Mouse (Mus musculus) hindbrain, embryonic 10.5 days (tissue): ENCODE results near the gene Fgf8. TPM values are rescaled to one million over a fixed set of nuclear protein-coding genes. Genes with fewer than 3 reads are reported as not detected.
A peak's percentile ranks its signal among the peaks of the same experiment; 100 is the strongest.

Source experiments
- DNase-seq: peaks from one replicate; pipeline ENCODE4 v3.0.0-alpha.2; 2017; ENCODE audit warnings: low spot score
- H3K27ac ChIP-seq: fragments of 300-500 bp; sonication (generic); 2 replicates; pipeline ENCODE4 v1.5.1; 2016; ENCODE audit warnings: mild to moderate bottlenecking, moderate library complexity
- H3K27me3 ChIP-seq: fragments of 300-500 bp; sonication (generic); 2 replicates; pipeline ENCODE4 v1.6.1; 2016; ENCODE audit warnings: mild to moderate bottlenecking; ENCODE audit not compliant: poor library complexity, insufficient read depth, severe bottlenecking
- H3K36me3 ChIP-seq: fragments of 300-500 bp; sonication (generic); 2 replicates; pipeline ENCODE4 v1.6.1; 2016; ENCODE audit warnings: mild to moderate bottlenecking, moderate library complexity
- H3K4me1 ChIP-seq: fragments of 300-500 bp; sonication (generic); replicated peaks from 2 replicates; pipeline ENCODE4 v1.6.1; 2016; ENCODE audit warnings: mild to moderate bottlenecking
- H3K4me3 ChIP-seq: fragments of 300-500 bp; sonication (generic); 2 replicates; pipeline ENCODE4 v1.5.1; 2016; ENCODE audit warnings: mild to moderate bottlenecking, moderate library complexity
- H3K9me3 ChIP-seq: fragments of 300-500 bp; sonication (generic); 2 replicates; pipeline ENCODE4 v1.6.1; 2016; ENCODE audit warnings: mild to moderate bottlenecking, moderate library complexity
- WGBS: fragments of 180-500 bp; shearing (Covaris S2); methylation state at CpG from one replicate; pipeline ENCODE4 v1.1.7; 2016; 5-methylcytosine and 5-hydroxymethylcytosine counted together
- polyA plus RNA-seq: library from polyadenylated mRNA; unstranded; fragments of >200 nt; fragmentation: Nextera tagmentation; extraction: Ambion mirVana; gene quantifications from 2 replicates; pipeline ENCODE4 v1.2.1, GENCODE M21; 2016

Fgf8 gene
- polyA plus RNA-seq, 1 experiment from 2014 or later, result 3.4 TPM

DNA sequence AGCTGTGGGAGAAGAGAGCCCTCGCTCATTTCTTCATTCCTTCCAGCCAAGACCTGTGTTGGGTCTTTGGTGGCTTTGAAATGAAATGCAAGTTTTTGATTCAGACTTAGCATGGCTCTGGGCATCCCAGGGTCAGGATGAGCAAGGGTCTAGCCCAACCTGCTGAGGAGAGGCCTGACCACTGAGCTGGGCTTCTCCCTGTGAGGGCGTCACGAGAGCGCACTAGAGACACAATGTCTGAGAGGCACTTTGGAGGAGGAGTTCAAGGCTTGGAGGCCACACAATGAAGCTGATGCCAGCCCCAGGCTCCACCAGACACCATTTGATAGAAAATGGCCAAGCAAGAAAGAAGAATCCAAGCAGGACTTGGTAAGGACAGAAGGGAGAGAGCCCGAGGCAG, 8.5 kb downstream of the Fgf8 start:
- Histone ChIP-seq H3K36me3 (no peaks in the 10 kb centered on the region), H3K9me3 (no peaks in the 10 kb centered on the region), H3K4me3 (no peak overlapping the region), H3K27me3 (peaks cover 100% of the 10 kb centered on the region), H3K27ac (no peak overlapping the region), H3K4me1 (peaks cover 42% of the 10 kb centered on the region)
- DNase-seq, result no peak
- WGBS, result 60% methylated on average over 5 of the region's 5 CpGs

DNA sequence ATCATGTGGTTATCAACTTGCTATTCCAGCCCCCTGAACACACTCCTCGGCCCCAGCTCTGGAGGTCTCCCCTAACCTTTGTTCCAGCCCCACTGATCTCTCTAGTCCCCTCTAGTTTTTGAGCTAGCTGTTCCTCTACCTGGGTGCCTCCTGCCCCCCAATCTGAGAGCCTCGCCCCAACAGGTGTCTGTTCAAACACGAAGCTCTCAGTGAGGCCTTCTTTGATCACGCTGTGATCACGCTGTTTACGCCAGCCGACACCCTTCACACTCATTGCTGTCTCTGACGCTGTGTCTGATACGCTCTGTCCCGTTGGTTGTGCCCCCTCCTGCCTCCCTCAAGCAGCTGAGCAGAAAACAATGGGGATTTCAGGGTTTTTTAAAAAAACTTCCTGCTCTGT, 9.2 kb downstream of the Fgf8 start:
- H3K4me1 ChIP-seq, result peaks cover 45% of the 10 kb centered on the region
- no peaks in the 10 kb centered on the region for H3K9me3 ChIP-seq
- DNase-seq, result no peak

DNA sequence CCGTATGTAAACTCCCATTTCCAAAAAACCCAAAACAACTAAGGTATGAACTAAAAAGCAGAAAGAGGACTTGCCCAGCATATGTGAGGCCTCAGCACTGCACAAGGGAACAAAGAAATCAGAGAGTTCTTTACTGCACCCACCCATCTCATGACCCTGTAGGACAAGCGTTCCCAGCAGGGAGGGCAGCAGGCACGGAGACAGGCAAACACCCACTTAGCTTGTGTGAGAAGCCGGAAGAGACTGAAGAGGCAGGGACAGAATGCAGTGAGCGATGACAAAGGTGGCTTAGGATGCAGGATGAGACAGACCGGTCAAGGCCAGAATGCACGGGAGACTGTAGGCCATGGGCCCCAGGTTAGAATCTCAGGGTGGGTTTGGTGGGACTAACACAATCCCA, 11.1 kb downstream of the Fgf8 start:
- no peak for DNase-seq
- 81% methylated on average over 7 of the region's 7 CpGs for WGBS
- Histone ChIP-seq H3K36me3 (no peaks in the 10 kb centered on the region), H3K27ac (no peak overlapping the region), H3K27me3 (peaks cover 99% of the 10 kb centered on the region), H3K9me3 (no peaks in the 10 kb centered on the region), H3K4me1 (peaks cover 30% of the 10 kb centered on the region), H3K4me3 (no peak overlapping the region)

More for the DNA sequence above, 9.2 kb downstream of the Fgf8 start:
- no peaks in the 10 kb centered on the region for H3K36me3 ChIP-seq
- 10% methylated on average over 10 of the region's 10 CpGs for WGBS
- H3K4me3 ChIP-seq, result no peak overlapping the region
- H3K27ac ChIP-seq, result no peak overlapping the region
- peaks cover 100% of the 10 kb centered on the region for H3K27me3 ChIP-seq

DNA sequence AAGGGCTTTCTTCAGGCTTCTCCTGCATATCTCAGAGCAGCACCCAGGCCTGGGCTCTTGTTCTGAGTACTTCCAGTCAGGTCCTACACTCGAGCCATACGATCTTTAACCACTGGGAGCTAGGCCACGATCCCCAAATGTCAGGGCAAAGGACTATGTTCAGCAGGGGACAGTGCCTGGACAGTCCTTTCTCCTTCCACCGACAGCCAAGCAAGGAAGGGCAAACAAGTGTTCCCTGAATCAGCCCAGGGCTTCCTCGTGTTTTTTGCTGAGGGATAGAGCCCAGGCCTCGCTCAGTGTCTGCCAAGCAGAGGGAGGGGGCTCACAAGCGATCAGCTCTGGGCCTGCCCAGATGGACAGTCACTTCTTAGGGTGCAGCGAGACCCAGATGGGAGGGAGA, 12.7 kb downstream of the Fgf8 start:
- H3K36me3 ChIP-seq, result no peaks in the 10 kb centered on the region
- 77% methylated on average over 8 of the region's 8 CpGs for WGBS

DNA sequence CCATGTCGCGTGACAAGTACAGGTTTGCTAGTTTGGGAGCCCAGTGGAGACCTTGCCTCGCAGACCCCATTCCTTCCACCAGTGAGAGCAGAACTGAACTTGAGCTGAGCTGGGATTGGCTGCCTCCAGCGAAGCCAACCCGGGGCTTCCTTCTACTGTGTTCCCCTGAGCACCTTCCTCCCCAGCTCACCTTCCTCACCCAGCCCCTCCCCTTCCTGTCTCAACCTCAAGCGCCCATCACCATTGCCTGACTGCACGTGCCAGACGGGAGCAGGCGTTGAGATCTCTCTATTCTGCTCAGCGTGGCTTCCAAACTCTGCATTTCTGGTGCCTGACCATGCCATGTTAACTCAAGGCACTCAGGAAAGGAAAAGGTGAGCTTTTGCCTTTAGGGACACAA, 15.5 kb downstream of the Fgf8 start:
- DNase-seq, result no peak
- peaks cover 12% of the 10 kb centered on the region for H3K4me1 ChIP-seq
- WGBS, result 72% methylated on average over 10 of the region's 10 CpGs
- H3K4me3 ChIP-seq, result no peak overlapping the region
- H3K27me3 ChIP-seq, result peaks cover 98% of the 10 kb centered on the region
- no peaks in the 10 kb centered on the region for H3K9me3 ChIP-seq
- no peak overlapping the region for H3K27ac ChIP-seq
- no peaks in the 10 kb centered on the region for H3K36me3 ChIP-seq

More for the DNA sequence above, 12.7 kb downstream of the Fgf8 start:
- no peak overlapping the region for H3K4me3 ChIP-seq
- H3K27ac ChIP-seq, result no peak overlapping the region
- no peaks in the 10 kb centered on the region for H3K9me3 ChIP-seq
- no peak for DNase-seq
- peaks cover 99% of the 10 kb centered on the region for H3K27me3 ChIP-seq
- peaks cover 26% of the 10 kb centered on the region for H3K4me1 ChIP-seq

DNA sequence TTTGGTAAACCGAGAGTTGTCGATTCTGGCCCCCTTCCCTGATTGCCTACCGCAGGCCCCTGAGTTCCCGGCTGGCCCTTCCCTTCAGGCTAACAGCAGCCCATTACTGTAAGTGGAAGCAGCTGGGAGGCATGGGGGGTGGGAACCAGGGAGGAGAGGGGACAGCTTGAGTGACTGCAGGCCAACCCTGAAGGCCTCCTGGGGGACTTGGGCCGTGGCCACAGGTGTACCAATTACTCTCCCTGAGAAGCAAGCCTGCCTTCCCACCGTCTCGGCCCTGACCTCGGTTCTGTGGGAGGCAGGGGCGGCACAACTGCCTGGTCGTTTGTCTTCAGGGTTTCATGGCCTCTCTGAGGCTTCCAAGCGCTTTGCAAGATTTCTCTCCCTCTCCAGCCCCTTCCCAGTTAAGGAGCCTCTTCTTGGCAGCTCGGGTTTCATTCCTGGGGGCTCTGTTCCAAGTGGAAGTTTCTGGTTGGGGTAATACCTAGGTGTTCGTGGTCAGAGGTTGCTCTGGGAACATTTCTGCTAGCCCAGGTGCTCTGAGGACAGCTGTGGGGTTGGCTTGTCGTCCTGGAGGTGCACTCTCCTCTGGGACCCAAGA, 16.9 kb downstream of the Fgf8 start:
- 43% methylated on average over 14 of the region's 14 CpGs for WGBS
- DNase-seq, result peak; percentile 33
- no peak overlapping the region for H3K4me3 ChIP-seq

DNA sequence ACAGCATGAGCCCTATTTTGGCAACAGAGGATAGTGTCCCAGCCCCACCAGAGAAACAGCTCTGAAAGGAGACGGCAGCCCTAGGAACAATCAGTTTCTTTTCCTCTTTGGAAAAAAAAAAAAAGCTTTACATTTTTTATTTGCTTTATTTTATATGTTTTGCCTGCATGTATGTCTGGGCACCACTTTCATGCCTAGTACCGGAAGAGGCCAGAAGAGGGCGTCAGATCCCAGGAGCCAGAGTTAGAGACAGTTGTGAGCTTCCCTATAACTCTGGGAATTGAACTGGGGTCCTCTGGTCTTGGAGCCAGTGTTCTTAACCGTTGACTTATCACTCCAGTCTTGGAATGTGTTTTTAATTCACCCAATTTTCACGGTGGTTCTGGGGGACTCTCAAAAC, 20.5 kb downstream of the Fgf8 start:
- H3K27me3 ChIP-seq, result peaks cover 98% of the 10 kb centered on the region
- H3K9me3 ChIP-seq, result no peaks in the 10 kb centered on the region
- no peak overlapping the region for H3K27ac ChIP-seq
- H3K36me3 ChIP-seq, result no peaks in the 10 kb centered on the region
- 71% methylated on average over 5 of the region's 5 CpGs for WGBS
- H3K4me3 ChIP-seq, result no peak overlapping the region
- no peak for DNase-seq
- H3K4me1 ChIP-seq, result peaks cover 27% of the 10 kb centered on the region

More for the DNA sequence above, 16.9 kb downstream of the Fgf8 start:
- H3K36me3 ChIP-seq, result no peaks in the 10 kb centered on the region
- no peaks in the 10 kb centered on the region for H3K9me3 ChIP-seq
- peaks cover 12% of the 10 kb centered on the region for H3K4me1 ChIP-seq
- H3K27ac ChIP-seq, result no peak overlapping the region
- peaks cover 98% of the 10 kb centered on the region for H3K27me3 ChIP-seq

DNA sequence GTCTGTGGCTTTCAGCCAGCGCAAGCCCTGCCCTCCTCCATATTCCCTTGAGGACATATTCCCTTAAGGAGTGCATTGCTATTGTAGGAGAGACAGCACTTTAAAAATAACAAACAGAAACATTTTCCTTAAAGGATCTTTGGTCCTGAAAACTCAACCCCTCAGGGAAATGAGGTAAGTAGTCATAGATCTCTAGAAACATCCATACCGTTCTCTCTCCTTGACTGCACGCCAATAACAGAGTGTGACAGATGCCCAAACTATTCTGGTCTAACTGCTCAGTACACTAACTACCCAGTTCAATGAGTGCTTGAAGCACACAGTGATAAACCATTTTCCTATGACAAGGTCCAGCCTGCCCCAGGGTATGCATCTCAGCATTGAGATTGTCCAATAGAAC, 24.4 kb downstream of the Fgf8 start:
- peaks cover 36% of the 10 kb centered on the region for H3K4me1 ChIP-seq
- no peaks in the 10 kb centered on the region for H3K9me3 ChIP-seq
- no peaks in the 10 kb centered on the region for H3K36me3 ChIP-seq
- no peak overlapping the region for H3K27ac ChIP-seq
- H3K27me3 ChIP-seq, result peaks cover 98% of the 10 kb centered on the region
- peak overlapping the region; percentile 41; the same call in 1 of the 2 replicates for H3K4me3 ChIP-seq
- DNase-seq, result no peak
- WGBS, result 64% methylated on average over 3 of the region's 3 CpGs

DNA sequence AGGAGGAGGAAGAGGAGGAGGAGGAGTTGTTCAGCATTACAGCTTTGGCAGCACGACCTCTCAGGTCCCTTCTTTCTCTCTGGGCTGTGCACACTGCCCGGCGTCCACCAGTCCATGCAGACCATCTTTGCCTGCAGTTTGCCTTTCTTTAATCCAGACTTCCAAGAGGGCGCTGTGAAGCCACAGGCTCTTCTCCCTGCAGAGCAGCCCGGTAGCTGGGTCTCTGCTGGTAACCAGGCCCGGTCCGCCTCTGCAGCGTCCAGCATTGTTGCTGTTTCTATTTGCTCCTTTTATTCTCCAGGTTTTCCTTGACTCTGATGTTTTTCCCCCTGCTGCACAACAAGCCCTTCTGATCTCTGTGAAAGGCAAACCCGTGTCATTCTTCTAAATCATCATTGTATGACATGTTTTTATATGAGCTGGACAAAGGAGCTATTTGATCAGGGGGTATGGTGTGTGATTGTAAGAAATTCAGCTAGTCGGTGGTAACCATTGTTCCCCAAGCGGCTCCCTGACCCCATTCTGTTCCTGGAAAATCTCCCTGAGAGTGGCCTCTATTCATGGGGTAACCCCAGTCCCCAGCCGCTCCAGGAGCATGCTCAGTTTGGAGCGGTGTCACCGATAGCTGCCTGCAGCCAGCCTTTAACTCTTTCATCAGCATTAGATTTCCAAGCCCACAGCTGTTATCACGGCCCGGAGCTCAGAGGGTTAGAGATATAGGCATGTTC, 25.1 kb downstream of the Fgf8 start:
- WGBS, result 4% methylated on average over 16 of the region's 16 CpGs
- DNase-seq, result peak; percentile 75
- H3K36me3 ChIP-seq, result no peaks in the 10 kb centered on the region
- H3K4me1 ChIP-seq, result peaks cover 36% of the 10 kb centered on the region
- no peaks in the 10 kb centered on the region for H3K9me3 ChIP-seq
- peaks cover 96% of the 10 kb centered on the region for H3K27me3 ChIP-seq
- peak overlapping the region; percentile 79 for H3K27ac ChIP-seq
- H3K4me3 ChIP-seq, result peak overlapping the region; percentile 41

DNA sequence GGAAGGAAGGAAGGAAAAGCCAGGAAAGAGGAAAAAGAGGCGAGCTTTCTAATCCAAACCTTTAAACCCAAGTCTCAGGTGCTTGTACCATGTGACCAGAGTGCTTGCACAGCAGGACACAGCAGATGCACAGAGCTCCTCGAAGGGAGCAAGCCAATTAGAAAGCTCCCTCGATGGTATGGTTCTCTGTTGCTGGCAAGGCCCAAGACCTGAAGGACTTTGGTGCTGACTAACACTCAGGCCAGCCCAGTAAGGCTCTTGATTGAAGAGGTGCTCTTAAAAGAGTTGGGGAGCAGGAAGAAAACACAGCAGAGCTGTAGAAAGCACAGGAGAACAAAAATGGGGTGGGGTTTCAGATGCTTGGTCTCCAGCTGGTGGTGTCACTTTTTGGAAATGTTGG, 34.0 kb downstream of the Fgf8 start:
- WGBS, result 74% methylated on average over 3 of the region's 3 CpGs
- H3K27me3 ChIP-seq, result peaks cover 52% of the 10 kb centered on the region
- H3K9me3 ChIP-seq, result 0 out of 2 replicates have a peak, but pooled peaks cover 3% of the 10 kb centered on the region
- no peak overlapping the region for H3K4me3 ChIP-seq
- no peak for DNase-seq
- peaks cover 4% of the 10 kb centered on the region; the same call in 1 of the 2 replicates for H3K4me1 ChIP-seq
- H3K27ac ChIP-seq, result no peak overlapping the region
- H3K36me3 ChIP-seq, result no peaks in the 10 kb centered on the region

DNA sequence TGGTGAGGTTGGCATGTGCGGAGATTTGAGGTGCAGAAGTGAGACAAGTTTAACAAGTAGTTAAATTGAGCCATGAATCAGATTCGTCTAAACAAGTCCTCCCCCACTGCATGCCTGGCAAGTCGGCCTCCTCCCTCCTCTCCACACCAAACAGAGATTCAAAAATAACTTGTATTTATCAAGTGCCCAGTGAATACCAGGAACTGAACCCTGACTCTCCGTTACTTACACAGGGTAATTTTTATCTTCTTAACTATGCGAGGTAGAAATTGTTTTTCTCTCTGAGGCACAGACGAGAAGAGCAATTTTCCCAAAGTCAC, 46.5 kb downstream of the Fgf8 start:
- Histone ChIP-seq H3K27ac (no peak overlapping the region), H3K27me3 (peaks cover 58% of the 10 kb centered on the region), H3K4me1 (peaks cover 21% of the 10 kb centered on the region), H3K36me3 (no peaks in the 10 kb centered on the region), H3K9me3 (no peaks in the 10 kb centered on the region), H3K4me3 (no peak overlapping the region)
- WGBS, result 56% methylated on average over 6 of the region's 6 CpGs
- DNase-seq, result no peak

DNA sequence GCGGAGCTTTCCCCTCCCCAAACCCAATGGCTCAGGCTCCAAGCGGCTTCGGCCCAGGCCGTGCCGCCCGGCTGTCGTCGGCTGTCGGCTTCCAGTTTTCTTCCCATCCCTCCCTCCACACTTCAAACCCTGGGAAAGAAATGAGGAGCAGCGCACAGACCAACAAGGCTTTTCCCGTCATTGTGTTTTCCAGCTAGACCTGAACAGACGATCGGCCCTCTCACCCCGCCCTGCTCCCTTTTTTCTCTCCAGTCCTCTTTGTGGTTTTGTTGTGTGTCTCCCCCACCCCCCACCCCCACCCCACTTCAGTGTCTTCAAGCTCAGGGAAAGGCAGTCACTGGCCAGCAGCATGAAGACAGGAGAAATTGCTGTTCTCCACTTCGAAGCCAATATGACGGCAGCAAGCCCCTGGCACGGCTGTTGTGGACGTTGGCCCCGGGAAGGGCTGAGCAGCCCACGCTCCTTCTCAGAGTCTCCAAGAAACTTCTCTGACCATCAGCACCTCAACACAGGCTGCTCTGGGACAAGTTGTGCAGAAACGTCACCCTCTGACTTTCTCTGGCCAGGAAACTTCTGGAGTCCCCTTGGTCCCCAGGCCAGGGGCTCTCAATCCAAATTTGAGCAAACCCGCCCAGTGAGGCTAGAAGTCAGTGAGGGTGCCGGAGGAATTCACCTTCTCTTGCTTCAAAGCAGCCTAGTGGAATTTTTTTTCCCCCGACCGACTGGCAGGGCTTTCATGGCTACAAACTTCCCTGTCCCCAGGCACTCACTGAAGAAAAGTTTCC, 47.0 kb downstream of the Fgf8 start:
- 32% methylated on average over 25 of the region's 25 CpGs for WGBS
- Histone ChIP-seq H3K4me1 (peaks cover 27% of the 10 kb centered on the region), H3K36me3 (no peaks in the 10 kb centered on the region), H3K27me3 (peaks cover 60% of the 10 kb centered on the region), H3K9me3 (no peaks in the 10 kb centered on the region), H3K4me3 (peak overlapping the region; percentile 29), H3K27ac (peak overlapping the region; percentile 68; the same call in 1 of the 2 replicates)
- DNase-seq, result peak; percentile 45

DNA sequence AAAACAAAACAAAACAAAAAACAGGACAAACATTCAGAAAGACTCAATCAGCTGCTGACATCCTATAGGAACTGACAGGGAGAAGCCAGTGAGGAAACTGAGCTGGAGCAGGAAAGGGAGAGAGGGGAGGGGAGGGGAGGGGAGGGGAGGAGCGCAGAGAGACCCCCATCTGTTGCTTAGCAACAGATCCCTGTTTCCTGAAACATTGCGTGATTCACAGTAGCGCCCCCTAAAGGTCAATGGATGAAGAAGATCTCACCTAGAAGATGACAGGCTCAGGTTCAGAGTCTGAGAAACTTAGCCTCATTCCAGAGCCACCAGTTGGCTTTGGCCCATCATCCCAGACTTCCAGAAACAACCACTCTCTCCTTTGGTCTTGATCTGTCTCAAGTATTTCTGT, 48.7 kb downstream of the Fgf8 start:
- Histone ChIP-seq H3K4me1 (peaks cover 27% of the 10 kb centered on the region), H3K4me3 (no peak overlapping the region), H3K9me3 (no peaks in the 10 kb centered on the region), H3K36me3 (no peaks in the 10 kb centered on the region), H3K27me3 (peaks cover 65% of the 10 kb centered on the region), H3K27ac (no peak overlapping the region)
- WGBS, result 41% methylated on average over 3 of the region's 3 CpGs
- no peak for DNase-seq
